Mouse (Mus musculus): ENCODE measurements around the gene Cox7a2l. TPM values are rescaled to one million over a fixed set of nuclear protein-coding genes. Genes with fewer than 3 reads are reported as not detected.

The Cox7a2l gene
- polyA plus RNA-seq, 1 experiment: 298 TPM

DNA sequence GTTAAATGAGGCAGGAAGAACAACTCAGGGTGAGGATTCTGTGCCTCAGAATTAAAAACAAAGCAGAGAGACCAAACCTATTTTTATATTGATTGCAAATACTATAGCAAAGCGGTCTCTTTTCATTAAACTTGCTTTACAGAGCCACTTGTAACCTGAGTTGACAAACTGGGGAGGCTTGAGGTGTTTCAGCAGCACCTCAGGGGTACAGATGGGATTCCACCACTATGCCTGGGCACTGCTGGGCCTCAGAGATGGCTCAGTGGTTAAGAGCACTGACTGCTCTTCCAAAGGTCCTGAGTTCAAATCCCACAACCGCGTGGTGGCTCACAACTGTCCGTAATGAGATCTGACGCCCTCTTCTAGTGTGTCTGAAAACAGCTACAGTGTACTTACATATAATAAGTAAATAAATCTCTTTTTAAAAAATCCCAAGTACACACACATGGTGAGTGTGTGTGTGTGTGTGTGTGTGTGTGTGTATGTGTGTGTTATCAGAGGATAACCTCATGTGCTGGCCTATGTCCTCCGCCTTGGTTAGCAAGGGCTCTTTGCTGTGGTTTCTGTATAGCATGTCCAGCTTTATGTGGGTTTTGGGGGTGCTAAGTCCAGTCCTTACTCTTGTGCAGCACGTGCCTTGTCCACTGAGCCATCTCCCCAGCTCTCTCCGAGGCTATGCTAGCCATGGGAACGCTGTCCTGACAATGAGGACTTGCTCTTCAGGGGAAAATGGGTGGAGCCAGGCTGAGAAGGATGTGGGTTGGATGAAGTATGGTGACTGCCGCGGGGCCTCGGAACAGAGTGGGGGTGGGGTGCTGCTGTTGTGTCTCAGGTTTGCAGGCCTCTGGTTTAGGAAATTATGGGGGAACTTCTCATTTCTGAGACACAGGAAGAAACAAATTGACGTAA is 9.7 kb upstream of the Cox7a2l start:
- Histone ChIP-seq H3ac (ENCODE audit: control insufficient read depth, insufficient read length) (no peak overlapping the region), H3K36me3 (ENCODE audit: control insufficient read depth, insufficient read depth) (no peaks in the 10 kb centered on the region), H3K27me3 (ENCODE audit: control insufficient read depth, insufficient read depth, insufficient read length) (no peaks in the 10 kb centered on the region), H3K79me2 (ENCODE audit: control insufficient read depth, insufficient read depth) (no peaks in the 10 kb centered on the region), H3K4me3 (no peak overlapping the region), H3K4me2 (ENCODE audit: low read depth) (no peak overlapping the region)
- TF ChIP-seq USF1 (IDR thresholded peaks at IDR 0.05; ENCODE audit: low read depth) (no peak), POLR2AphosphoS2 (IDR thresholded peaks at IDR 0.05; ENCODE audit: insufficient read length, low read depth) (no peak), SRF (IDR thresholded peaks at IDR 0.05; ENCODE audit: control insufficient read depth, insufficient read length, low read depth) (no peak), REST (IDR thresholded peaks at IDR 0.05; ENCODE audit: insufficient read depth, insufficient read length) (no peak), TCF12 (IDR thresholded peaks at IDR 0.05; ENCODE audit: insufficient read depth, poor library complexity, severe bottlenecking) (no peak)

DNA sequence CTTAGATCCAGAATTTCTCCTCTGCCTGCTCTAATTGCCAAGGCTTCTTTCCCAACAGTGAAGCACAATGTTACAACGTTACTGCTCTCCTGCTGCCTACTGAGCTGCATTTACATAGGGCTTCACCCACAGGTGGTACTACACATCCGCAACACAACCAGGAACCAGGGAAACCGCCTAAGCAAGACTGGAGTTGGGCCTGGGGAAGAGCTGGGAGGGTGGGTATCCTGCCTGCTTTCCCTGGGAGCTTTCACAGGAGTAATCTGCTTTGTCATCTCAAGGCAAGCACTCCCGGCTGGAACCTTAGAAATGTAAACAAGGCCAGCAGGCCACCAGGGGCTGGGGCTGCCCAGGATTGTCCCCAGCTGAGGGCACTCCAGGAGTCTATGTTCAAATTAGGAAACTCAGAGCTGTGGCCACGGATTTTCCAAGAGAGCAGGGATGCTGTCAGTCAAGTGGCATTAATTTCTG is 9.0 kb upstream of the Cox7a2l start:
- Histone ChIP-seq H3K4me2 (ENCODE audit: low read depth) (no peak overlapping the region), H3K79me2 (ENCODE audit: control insufficient read depth, insufficient read depth) (no peaks in the 10 kb centered on the region), H3K36me3 (ENCODE audit: control insufficient read depth, insufficient read depth) (no peaks in the 10 kb centered on the region), H3ac (ENCODE audit: control insufficient read depth, insufficient read length) (no peak overlapping the region), H3K4me3 (no peak overlapping the region), H3K27me3 (ENCODE audit: control insufficient read depth, insufficient read depth, insufficient read length) (no peaks in the 10 kb centered on the region)
- TF ChIP-seq MAX (IDR thresholded peaks at IDR 0.05; ENCODE audit: low read depth) (no peak), POLR2AphosphoS2 (IDR thresholded peaks at IDR 0.05; ENCODE audit: insufficient read length, low read depth) (no peak), MYOG (IDR thresholded peaks at IDR 0.05; ENCODE audit: control insufficient read depth in 1 of 3, insufficient read depth in 1 of 3, insufficient read length in 2 of 3, low read depth in 2 of 3) (no peak), MYOD1 (IDR thresholded peaks at IDR 0.05; ENCODE audit: control insufficient read depth in 1 of 3, insufficient read length in 2 of 3, low read depth in 2 of 3) (no peak), REST (IDR thresholded peaks at IDR 0.05; ENCODE audit: insufficient read depth, insufficient read length) (no peak), TCF12 (IDR thresholded peaks at IDR 0.05; ENCODE audit: insufficient read depth, poor library complexity, severe bottlenecking) (no peak), TCF3 (IDR thresholded peaks at IDR 0.05; ENCODE audit: insufficient read length, low read depth) (no peak), USF1 (IDR thresholded peaks at IDR 0.05; ENCODE audit: low read depth) (no peak), E2F4 (IDR thresholded peaks at IDR 0.05; ENCODE audit: insufficient read depth) (no peak), CEBPB (IDR thresholded peaks at IDR 0.05; ENCODE audit: insufficient read depth, poor library complexity, severe bottlenecking) (no peak), SRF (IDR thresholded peaks at IDR 0.05; ENCODE audit: control insufficient read depth, insufficient read length, low read depth) (no peak), POLR2A (IDR thresholded peaks at IDR 0.05; ENCODE audit: insufficient read length, low read depth) (no peak)

DNA sequence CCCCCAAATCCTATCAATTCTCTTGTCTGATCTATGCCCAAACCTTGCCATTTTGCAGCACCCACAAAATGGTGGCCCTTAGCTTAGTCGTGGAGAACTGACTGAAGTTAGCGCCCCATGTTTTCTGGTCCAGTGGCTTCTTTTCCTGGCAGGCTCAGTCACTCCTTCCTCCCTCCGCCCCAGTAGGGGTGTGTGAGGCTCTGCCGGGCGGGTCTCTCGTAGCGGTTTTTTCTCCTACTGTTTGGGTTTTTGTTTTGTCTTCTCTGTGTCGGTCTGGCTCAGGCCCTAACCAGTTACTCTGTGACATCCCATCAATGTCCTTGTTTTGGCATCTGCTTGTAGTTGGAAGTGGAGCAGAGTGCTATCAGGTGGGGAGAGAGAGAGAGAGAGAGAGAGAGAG is 8.5 kb upstream of the Cox7a2l start:
- Histone ChIP-seq H3K36me3 (ENCODE audit: control insufficient read depth, insufficient read depth) (no peaks in the 10 kb centered on the region), H3K79me2 (ENCODE audit: control insufficient read depth, insufficient read depth) (no peaks in the 10 kb centered on the region), H3K4me3 (no peak overlapping the region), H3K27me3 (ENCODE audit: control insufficient read depth, insufficient read depth, insufficient read length) (no peaks in the 10 kb centered on the region), H3ac (ENCODE audit: control insufficient read depth, insufficient read length) (no peak overlapping the region), H3K4me2 (ENCODE audit: low read depth) (no peak overlapping the region)
- TF ChIP-seq SRF (IDR thresholded peaks at IDR 0.05; ENCODE audit: control insufficient read depth, insufficient read length, low read depth): no peak
- no peak for TF ChIP-seq USF1 (IDR thresholded peaks at IDR 0.05; ENCODE audit: low read depth)
- no peak for TF ChIP-seq TCF12 (IDR thresholded peaks at IDR 0.05; ENCODE audit: insufficient read depth, poor library complexity, severe bottlenecking)
- no peak for TF ChIP-seq MAX (IDR thresholded peaks at IDR 0.05; ENCODE audit: low read depth)
- no peak for TF ChIP-seq CEBPB (IDR thresholded peaks at IDR 0.05; ENCODE audit: insufficient read depth, poor library complexity, severe bottlenecking)
- TF ChIP-seq MYOG (IDR thresholded peaks at IDR 0.05; ENCODE audit: control insufficient read depth in 1 of 3, insufficient read depth in 1 of 3, insufficient read length in 2 of 3, low read depth in 2 of 3): no peak
- no peak for TF ChIP-seq POLR2A (IDR thresholded peaks at IDR 0.05; ENCODE audit: insufficient read length, low read depth)
- TF ChIP-seq REST (IDR thresholded peaks at IDR 0.05; ENCODE audit: insufficient read depth, insufficient read length): no peak
- no peak for TF ChIP-seq MYOD1 (IDR thresholded peaks at IDR 0.05; ENCODE audit: control insufficient read depth in 1 of 3, insufficient read length in 2 of 3, low read depth in 2 of 3)
- no peak for TF ChIP-seq POLR2AphosphoS2 (IDR thresholded peaks at IDR 0.05; ENCODE audit: insufficient read length, low read depth)
- TF ChIP-seq E2F4 (IDR thresholded peaks at IDR 0.05; ENCODE audit: insufficient read depth): no peak
- TF ChIP-seq TCF3 (IDR thresholded peaks at IDR 0.05; ENCODE audit: insufficient read length, low read depth): no peak

DNA sequence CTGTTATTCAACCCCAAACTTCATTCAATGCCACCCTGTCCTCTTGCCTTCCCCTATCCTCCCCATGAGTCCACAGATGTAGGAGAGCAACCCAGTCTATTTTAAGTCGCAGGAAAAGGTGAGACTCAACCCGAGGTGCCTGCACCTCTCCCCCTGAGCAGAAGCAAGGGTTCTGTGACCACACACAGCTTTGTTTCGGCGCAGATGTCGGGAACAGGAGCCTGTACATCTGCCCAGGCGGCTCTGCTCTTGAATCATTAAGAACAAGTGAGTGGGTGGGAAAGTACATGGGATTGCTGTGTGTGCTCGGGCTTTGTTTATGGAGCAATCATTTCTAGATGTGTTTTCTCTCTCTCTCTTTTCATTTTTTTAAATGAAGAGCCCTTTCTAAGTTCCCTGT is 7.6 kb upstream of the Cox7a2l start:
- Histone ChIP-seq H3K36me3 (ENCODE audit: control insufficient read depth, insufficient read depth) (no peaks in the 10 kb centered on the region), H3ac (ENCODE audit: control insufficient read depth, insufficient read length) (no peak overlapping the region)
- TF ChIP-seq MYOD1 (IDR thresholded peaks at IDR 0.05; ENCODE audit: control insufficient read depth in 1 of 3, insufficient read length in 2 of 3, low read depth in 2 of 3) (no peak), USF1 (IDR thresholded peaks at IDR 0.05; ENCODE audit: low read depth) (no peak), TCF3 (IDR thresholded peaks at IDR 0.05; ENCODE audit: insufficient read length, low read depth) (no peak)

More for the DNA sequence above, 7.6 kb upstream of the Cox7a2l start:
- H3K4me2 ChIP-seq (ENCODE audit: low read depth): no peak overlapping the region
- no peak overlapping the region for H3K4me3 ChIP-seq
- no peaks in the 10 kb centered on the region for H3K79me2 ChIP-seq (ENCODE audit: control insufficient read depth, insufficient read depth)
- no peaks in the 10 kb centered on the region for H3K27me3 ChIP-seq (ENCODE audit: control insufficient read depth, insufficient read depth, insufficient read length)
